Mouse (Mus musculus) embryonic fibroblast, embryonic 13.5 days (primary cell): ENCODE results near the gene Trim29.

Experiments used
- CTCF ChIP-seq: IDR thresholded peaks from 2 replicates; pipeline ENCODE4 v1.5.1; 2011; ENCODE audit warnings: mild to moderate bottlenecking, control low read depth, low read length, moderate library complexity, borderline replicate concordance; ENCODE audit not compliant: insufficient read depth
- POLR2A ChIP-seq: IDR thresholded peaks from 2 replicates; pipeline ENCODE4 v1.6.1; 2011; ENCODE audit warnings: low read depth, mild to moderate bottlenecking, control low read depth, low read length, moderate library complexity

DNA sequence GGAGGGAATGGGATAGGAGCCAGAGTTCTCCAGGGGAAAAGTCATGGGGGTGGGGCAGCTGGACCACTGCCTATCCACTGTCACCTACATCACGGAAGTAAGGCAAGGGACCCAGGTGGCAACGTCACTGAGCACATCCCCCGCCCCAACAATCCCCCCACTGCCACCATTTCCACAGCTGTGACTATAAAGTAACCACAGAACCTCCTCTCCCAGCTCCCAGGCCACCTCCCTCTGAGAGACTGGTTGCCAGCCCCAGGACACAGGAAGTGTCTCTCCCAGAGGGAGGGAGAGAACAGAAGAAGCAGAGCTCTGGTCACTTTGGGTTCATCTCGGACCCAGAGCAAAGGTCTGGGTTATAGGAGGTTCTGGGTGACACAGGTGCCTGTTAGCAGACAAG is 27.0 kb downstream of the Trim29 start:
- no peak for TF ChIP-seq POLR2A
- TF ChIP-seq CTCF = no peak
